Mouse (Mus musculus) liver, postnatal 0 days (tissue): ENCODE data around the gene Tlcd2.

Experiments used
- CTCF ChIP-seq: sonication (generic); IDR thresholded peaks from 2 replicates; pipeline ENCODE4 v1.5.1; 2016; ENCODE audit warnings: antibody characterized with exemption, low read depth
- EP300 ChIP-seq: IDR thresholded peaks from 2 replicates; pipeline ENCODE4 v1.6.1; 2016; ENCODE audit warnings: antibody characterized with exemption, low read depth, mild to moderate bottlenecking

DNA sequence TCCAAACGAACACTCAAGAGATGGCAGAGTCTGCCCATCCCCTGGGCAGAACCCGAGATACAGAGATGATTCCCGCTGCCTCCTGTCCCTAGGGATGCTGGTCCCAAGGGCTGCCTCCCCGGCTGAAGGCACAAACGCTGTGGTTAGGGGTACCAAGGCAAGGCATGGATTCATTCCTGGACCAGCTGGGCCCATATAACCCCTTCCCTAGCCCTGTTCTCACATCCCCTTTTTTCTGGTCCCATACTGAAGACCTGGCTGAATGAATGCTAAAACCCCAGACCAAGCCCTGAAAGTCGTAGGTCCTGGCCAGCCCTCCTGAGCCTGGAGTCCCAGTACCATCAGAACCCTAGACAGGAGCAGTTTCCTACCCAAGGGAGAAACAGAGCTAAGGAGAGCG, 20.5 kb upstream of the Tlcd2 start:
- no peak for TF ChIP-seq CTCF
- TF ChIP-seq EP300 = no peak
